Mouse (Mus musculus): ENCODE results near the gene Otub1.

DNA sequence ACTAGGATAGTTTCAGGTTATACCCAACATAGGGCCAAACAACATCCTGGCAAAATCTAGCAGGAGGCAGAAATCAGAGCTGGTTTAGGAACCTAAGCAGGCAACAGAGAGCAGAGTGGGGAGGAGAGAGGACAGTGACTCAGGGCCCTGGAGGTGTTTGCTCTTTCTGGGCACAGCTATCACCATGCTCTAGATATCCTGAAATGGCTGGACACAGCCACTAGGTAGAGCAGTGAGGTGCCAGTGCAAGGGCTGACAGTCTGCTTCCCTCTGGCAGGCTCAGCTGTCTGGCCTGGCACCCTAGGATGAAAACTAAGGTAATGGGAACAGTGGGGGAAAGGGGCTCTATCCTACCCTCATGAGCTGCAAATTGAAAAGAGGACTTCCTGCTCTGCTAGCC is 17.4 kb upstream of the Otub1 start:
- TF ChIP-seq CTCF (IDR thresholded peaks at IDR 0.05; ENCODE audit: low read depth, low read length) (no peak), EP300 (IDR thresholded peaks at IDR 0.05; ENCODE audit: insufficient read depth, low read depth, low read length) (no peak)
